Mouse (Mus musculus): ENCODE measurements around the gene Hivep1.

Gene Hivep1

GRCm38 (mm10) chr13:42050160-42050559, 1.7 kb upstream of the Hivep1 start:
- Histone ChIP-seq H3K27me3 (ENCODE audit: insufficient read depth, low read length) (peaks cover 30% of the 10 kb centered on the region), H3K4me3 (replicated peaks; ENCODE audit: low read length) (peak overlapping the region; percentile 80; the same call in 1 of the 2 replicates), H3K36me3 (ENCODE audit: insufficient read depth, low read length) (no peaks in the 10 kb centered on the region), H3K9me3 (ENCODE audit: low read length) (no peaks in the 10 kb centered on the region), H3K4me1 (replicated peaks; ENCODE audit: low read depth, low read length) (peaks cover 43% of the 10 kb centered on the region)
- TF ChIP-seq NANOG (IDR thresholded peaks at IDR 0.05; ENCODE audit: borderline replicate concordance, low read length), result no peak
- TF ChIP-seq CTCF (conservative IDR thresholded peaks at IDR 0.05; ENCODE audit: low read length), result no peak
- no peak for TF ChIP-seq POU5F1 (IDR thresholded peaks at IDR 0.05; ENCODE audit: borderline replicate concordance, low read length)

- Histone ChIP-seq H3K36me3 (ENCODE audit: insufficient read depth, low read length) (0 out of 2 replicates have a peak, but pooled peaks cover 5% of the 10 kb centered on the region), H3K9me3 (ENCODE audit: low read length) (no peaks in the 10 kb centered on the region), H3K4me3 (replicated peaks; ENCODE audit: low read length) (peak overlapping the region; percentile 78), H3K27me3 (ENCODE audit: insufficient read depth, low read length) (peaks cover 30% of the 10 kb centered on the region), H3K4me1 (replicated peaks; ENCODE audit: low read depth, low read length) (peaks cover 43% of the 10 kb centered on the region)
- TF ChIP-seq POU5F1 (IDR thresholded peaks at IDR 0.05; ENCODE audit: borderline replicate concordance, low read length) (no peak), NANOG (IDR thresholded peaks at IDR 0.05; ENCODE audit: borderline replicate concordance, low read length) (no peak), CTCF (conservative IDR thresholded peaks at IDR 0.05; ENCODE audit: low read length) (no peak)
These were observed 980 bp upstream of the Hivep1 start for GRCm38 (mm10) chr13:42050880-42051201.

- no peak for TF ChIP-seq CTCF (conservative IDR thresholded peaks at IDR 0.05; ENCODE audit: low read length)
- TF ChIP-seq POU5F1 (IDR thresholded peaks at IDR 0.05; ENCODE audit: borderline replicate concordance, low read length), result no peak
- no peak for TF ChIP-seq NANOG (IDR thresholded peaks at IDR 0.05; ENCODE audit: borderline replicate concordance, low read length)
- no peaks in the 10 kb centered on the region for H3K9me3 ChIP-seq (ENCODE audit: low read length)
- H3K36me3 ChIP-seq (ENCODE audit: insufficient read depth, low read length), result peaks cover 10% of the 10 kb centered on the region; the same call in 1 of the 2 replicates
- peaks cover 30% of the 10 kb centered on the region for H3K27me3 ChIP-seq (ENCODE audit: insufficient read depth, low read length)
- H3K4me3 ChIP-seq (replicated peaks; ENCODE audit: low read length), result peak overlapping the region; percentile 78
- peaks cover 43% of the 10 kb centered on the region for H3K4me1 ChIP-seq (replicated peaks; ENCODE audit: low read depth, low read length)
These were observed 467 bp upstream of the Hivep1 start for GRCm38 (mm10) chr13:42051202-42051906.

- no peak for TF ChIP-seq CTCF (conservative IDR thresholded peaks at IDR 0.05; ENCODE audit: low read length)
- Histone ChIP-seq H3K4me3 (replicated peaks; ENCODE audit: low read length) (peak overlapping the region; percentile 88), H3K4me1 (replicated peaks; ENCODE audit: low read depth, low read length) (peaks cover 40% of the 10 kb centered on the region), H3K36me3 (ENCODE audit: insufficient read depth, low read length) (peaks cover 14% of the 10 kb centered on the region; the same call in 1 of the 2 replicates), H3K27me3 (ENCODE audit: insufficient read depth, low read length) (peaks cover 16% of the 10 kb centered on the region), H3K9me3 (ENCODE audit: low read length) (no peaks in the 10 kb centered on the region)
These were observed 1.1 kb downstream of the Hivep1 start for GRCm38 (mm10) chr13:42052696-42053541.

GRCm38 (mm10) chr13:42053656-42054055, 1.8 kb downstream of the Hivep1 start:
- peak overlapping the region; percentile 88; the same call in 1 of the 2 replicates for H3K4me3 ChIP-seq (replicated peaks; ENCODE audit: low read length)
- peaks cover 12% of the 10 kb centered on the region for H3K27me3 ChIP-seq (ENCODE audit: insufficient read depth, low read length)
- H3K9me3 ChIP-seq (ENCODE audit: low read length), result no peaks in the 10 kb centered on the region
- TF ChIP-seq CTCF (conservative IDR thresholded peaks at IDR 0.05; ENCODE audit: low read length) (no peak), NANOG (IDR thresholded peaks at IDR 0.05; ENCODE audit: borderline replicate concordance, low read length) (peak; percentile 41; the same call in 1 of the 2 replicates)
- peaks cover 35% of the 10 kb centered on the region for H3K4me1 ChIP-seq (replicated peaks; ENCODE audit: low read depth, low read length)
- peaks cover 14% of the 10 kb centered on the region; the same call in 1 of the 2 replicates for H3K36me3 ChIP-seq (ENCODE audit: insufficient read depth, low read length)

GRCm38 (mm10) chr13:42054138-42054537, 2.3 kb downstream of the Hivep1 start:
- peaks cover 33% of the 10 kb centered on the region for H3K4me1 ChIP-seq (replicated peaks; ENCODE audit: low read depth, low read length)
- H3K36me3 ChIP-seq (ENCODE audit: insufficient read depth, low read length), result peaks cover 14% of the 10 kb centered on the region; the same call in 1 of the 2 replicates
- H3K9me3 ChIP-seq (ENCODE audit: low read length), result no peaks in the 10 kb centered on the region
- TF ChIP-seq POU5F1 (IDR thresholded peaks at IDR 0.05; ENCODE audit: borderline replicate concordance, low read length), result no peak
- TF ChIP-seq CTCF (conservative IDR thresholded peaks at IDR 0.05; ENCODE audit: low read length), result no peak
- no peak for TF ChIP-seq NANOG (IDR thresholded peaks at IDR 0.05; ENCODE audit: borderline replicate concordance, low read length)
- no peak overlapping the region for H3K4me3 ChIP-seq (replicated peaks; ENCODE audit: low read length)
- H3K27me3 ChIP-seq (ENCODE audit: insufficient read depth, low read length), result peaks cover 12% of the 10 kb centered on the region

- TF ChIP-seq CTCF (conservative IDR thresholded peaks at IDR 0.05; ENCODE audit: low read length) (no peak), NANOG (IDR thresholded peaks at IDR 0.05; ENCODE audit: borderline replicate concordance, low read length) (no peak), POU5F1 (IDR thresholded peaks at IDR 0.05; ENCODE audit: borderline replicate concordance, low read length) (no peak)
- H3K36me3 ChIP-seq (ENCODE audit: insufficient read depth, low read length), result peaks cover 16% of the 10 kb centered on the region
- H3K4me3 ChIP-seq (replicated peaks; ENCODE audit: low read length), result no peak overlapping the region
- H3K27me3 ChIP-seq (ENCODE audit: insufficient read depth, low read length), result 0 out of 2 replicates have a peak, but pooled peaks cover 5% of the 10 kb centered on the region
- peaks cover 21% of the 10 kb centered on the region for H3K4me1 ChIP-seq (replicated peaks; ENCODE audit: low read depth, low read length)
- no peaks in the 10 kb centered on the region for H3K9me3 ChIP-seq (ENCODE audit: low read length)
These were observed 5.0 kb downstream of the Hivep1 start for GRCm38 (mm10) chr13:42056712-42057332.

Measured in E14TG2a.4 (cell line).